Mouse (Mus musculus): Measurements from ENCODE around the gene Nek7. TPM values are rescaled to one million over a fixed set of nuclear protein-coding genes. Genes with fewer than 3 reads are reported as not detected.

The Nek7 gene
- polyA plus RNA-seq, 1 experiment from 2014 or later, result 44.7 TPM

- no peaks in the 10 kb centered on the region for H3K9me3 ChIP-seq (ENCODE audit: control insufficient read depth, low read depth, low read length)
- H3K9ac ChIP-seq (replicated peaks; ENCODE audit: low read depth, low read length), result no peak overlapping the region
- no peak for ATAC-seq (ENCODE audit: insufficient number of reproducible peaks, insufficient read depth, low FRiP score, low read depth)
Observed at GRCm38 (mm10) chr1:138530604-138531003, 89.3 kb downstream of the Nek7 start.

GRCm38 (mm10) chr1:138523962-138524361, 96.0 kb downstream of the Nek7 start:
- ATAC-seq (ENCODE audit: insufficient number of reproducible peaks, insufficient read depth, low FRiP score, low read depth), result no peak
- 85% methylated on average over 6 of the region's 6 CpGs for WGBS
- H3K36me3 ChIP-seq (ENCODE audit: control insufficient read depth, insufficient read depth, low read length), result no peaks in the 10 kb centered on the region
- H3K9ac ChIP-seq (replicated peaks; ENCODE audit: low read depth, low read length), result no peak overlapping the region
- H3K27me3 ChIP-seq (ENCODE audit: control insufficient read depth, insufficient read depth, low read length), result no peaks in the 10 kb centered on the region
- H3K27ac ChIP-seq (ENCODE audit: low read length), result no peak overlapping the region
- no peak overlapping the region for H3K4me2 ChIP-seq (replicated peaks; ENCODE audit: low read depth, low read length)
- no peaks in the 10 kb centered on the region for H3K4me1 ChIP-seq (ENCODE audit: control insufficient read depth, insufficient read depth, low read length)
- no peak overlapping the region for H3K4me3 ChIP-seq (ENCODE audit: low read depth, low read length)
- H3K9me3 ChIP-seq (ENCODE audit: control insufficient read depth, low read depth, low read length), result no peaks in the 10 kb centered on the region

More at GRCm38 (mm10) chr1:138530604-138531003, 89.3 kb downstream of the Nek7 start:
- no peaks in the 10 kb centered on the region for H3K4me1 ChIP-seq (ENCODE audit: control insufficient read depth, insufficient read depth, low read length)
- H3K4me2 ChIP-seq (replicated peaks; ENCODE audit: low read depth, low read length), result no peak overlapping the region
- H3K27ac ChIP-seq (ENCODE audit: low read length), result no peak overlapping the region
- WGBS, result 88% methylated on average over 5 of the region's 5 CpGs
- H3K27me3 ChIP-seq (ENCODE audit: control insufficient read depth, insufficient read depth, low read length), result no peaks in the 10 kb centered on the region
- H3K4me3 ChIP-seq (ENCODE audit: low read depth, low read length), result no peak overlapping the region
- H3K36me3 ChIP-seq (ENCODE audit: control insufficient read depth, insufficient read depth, low read length), result no peaks in the 10 kb centered on the region; the same call in 1 of the 2 replicates

- Histone ChIP-seq H3K27me3 (ENCODE audit: control insufficient read depth, insufficient read depth, low read length) (no peaks in the 10 kb centered on the region), H3K36me3 (ENCODE audit: control insufficient read depth, insufficient read depth, low read length) (no peaks in the 10 kb centered on the region), H3K9ac (replicated peaks; ENCODE audit: low read depth, low read length) (no peak overlapping the region), H3K4me3 (ENCODE audit: low read depth, low read length) (no peak overlapping the region), H3K9me3 (ENCODE audit: control insufficient read depth, low read depth, low read length) (no peaks in the 10 kb centered on the region), H3K27ac (ENCODE audit: low read length) (no peak overlapping the region), H3K4me2 (replicated peaks; ENCODE audit: low read depth, low read length) (no peak overlapping the region), H3K4me1 (ENCODE audit: control insufficient read depth, insufficient read depth, low read length) (no peaks in the 10 kb centered on the region)
- no peak for ATAC-seq (ENCODE audit: insufficient number of reproducible peaks, insufficient read depth, low FRiP score, low read depth)
- 64% methylated on average over 5 of the region's 5 CpGs for WGBS
Observed at GRCm38 (mm10) chr1:138518235-138518634, 101.7 kb downstream of the Nek7 start.

- WGBS, result 48% methylated on average over 6 of the region's 6 CpGs
- Histone ChIP-seq H3K27ac (ENCODE audit: low read length) (no peak overlapping the region), H3K4me1 (ENCODE audit: control insufficient read depth, insufficient read depth, low read length) (no peaks in the 10 kb centered on the region), H3K4me2 (replicated peaks; ENCODE audit: low read depth, low read length) (no peak overlapping the region), H3K27me3 (ENCODE audit: control insufficient read depth, insufficient read depth, low read length) (no peaks in the 10 kb centered on the region), H3K4me3 (ENCODE audit: low read depth, low read length) (no peak overlapping the region), H3K36me3 (ENCODE audit: control insufficient read depth, insufficient read depth, low read length) (no peaks in the 10 kb centered on the region), H3K9ac (replicated peaks; ENCODE audit: low read depth, low read length) (no peak overlapping the region), H3K9me3 (ENCODE audit: control insufficient read depth, low read depth, low read length) (no peaks in the 10 kb centered on the region)
- no peak for ATAC-seq (ENCODE audit: insufficient number of reproducible peaks, insufficient read depth, low FRiP score, low read depth)
Observed at GRCm38 (mm10) chr1:138517360-138518099, 102.4 kb downstream of the Nek7 start.

- no peak for ATAC-seq (ENCODE audit: insufficient number of reproducible peaks, insufficient read depth, low FRiP score, low read depth)
- Histone ChIP-seq H3K27ac (ENCODE audit: low read length) (no peak overlapping the region), H3K4me3 (ENCODE audit: low read depth, low read length) (no peak overlapping the region), H3K4me1 (ENCODE audit: control insufficient read depth, insufficient read depth, low read length) (no peaks in the 10 kb centered on the region), H3K9me3 (ENCODE audit: control insufficient read depth, low read depth, low read length) (no peaks in the 10 kb centered on the region), H3K9ac (replicated peaks; ENCODE audit: low read depth, low read length) (no peak overlapping the region), H3K27me3 (ENCODE audit: control insufficient read depth, insufficient read depth, low read length) (no peaks in the 10 kb centered on the region), H3K4me2 (replicated peaks; ENCODE audit: low read depth, low read length) (no peak overlapping the region), H3K36me3 (ENCODE audit: control insufficient read depth, insufficient read depth, low read length) (no peaks in the 10 kb centered on the region)
- WGBS, result 64% methylated on average over 2 of the region's 2 CpGs
Observed at GRCm38 (mm10) chr1:138516946-138517345, 103.0 kb downstream of the Nek7 start.

GRCm38 (mm10) chr1:138515362-138515761, 104.6 kb downstream of the Nek7 start:
- Histone ChIP-seq H3K4me2 (replicated peaks; ENCODE audit: low read depth, low read length) (no peak overlapping the region), H3K27ac (ENCODE audit: low read length) (no peak overlapping the region), H3K9me3 (ENCODE audit: control insufficient read depth, low read depth, low read length) (no peaks in the 10 kb centered on the region), H3K4me3 (ENCODE audit: low read depth, low read length) (no peak overlapping the region), H3K4me1 (ENCODE audit: control insufficient read depth, insufficient read depth, low read length) (no peaks in the 10 kb centered on the region), H3K36me3 (ENCODE audit: control insufficient read depth, insufficient read depth, low read length) (no peaks in the 10 kb centered on the region), H3K9ac (replicated peaks; ENCODE audit: low read depth, low read length) (no peak overlapping the region), H3K27me3 (ENCODE audit: control insufficient read depth, insufficient read depth, low read length) (no peaks in the 10 kb centered on the region)
- WGBS, result 68% methylated on average over 9 of the region's 9 CpGs
- no peak for ATAC-seq (ENCODE audit: insufficient number of reproducible peaks, insufficient read depth, low FRiP score, low read depth)

- H3K9me3 ChIP-seq (ENCODE audit: control insufficient read depth, low read depth, low read length), result no peaks in the 10 kb centered on the region
- H3K4me1 ChIP-seq (ENCODE audit: control insufficient read depth, insufficient read depth, low read length), result no peaks in the 10 kb centered on the region
- no peaks in the 10 kb centered on the region for H3K36me3 ChIP-seq (ENCODE audit: control insufficient read depth, insufficient read depth, low read length)
- WGBS, result 67% methylated on average over 4 of the region's 4 CpGs
- no peak overlapping the region for H3K4me3 ChIP-seq (ENCODE audit: low read depth, low read length)
- no peak overlapping the region for H3K9ac ChIP-seq (replicated peaks; ENCODE audit: low read depth, low read length)
- no peak overlapping the region for H3K27ac ChIP-seq (ENCODE audit: low read length)
- no peak for ATAC-seq (ENCODE audit: insufficient number of reproducible peaks, insufficient read depth, low FRiP score, low read depth)
- H3K27me3 ChIP-seq (ENCODE audit: control insufficient read depth, insufficient read depth, low read length), result no peaks in the 10 kb centered on the region
- no peak overlapping the region for H3K4me2 ChIP-seq (replicated peaks; ENCODE audit: low read depth, low read length)
Observed at GRCm38 (mm10) chr1:138513982-138514381, 106.0 kb downstream of the Nek7 start.

- Histone ChIP-seq H3K36me3 (ENCODE audit: control insufficient read depth, insufficient read depth, low read length) (no peaks in the 10 kb centered on the region), H3K9me3 (ENCODE audit: control insufficient read depth, low read depth, low read length) (no peaks in the 10 kb centered on the region), H3K4me2 (replicated peaks; ENCODE audit: low read depth, low read length) (no peak overlapping the region), H3K4me3 (ENCODE audit: low read depth, low read length) (no peak overlapping the region), H3K27me3 (ENCODE audit: control insufficient read depth, insufficient read depth, low read length) (no peaks in the 10 kb centered on the region), H3K4me1 (ENCODE audit: control insufficient read depth, insufficient read depth, low read length) (0 out of 2 replicates have a peak, but pooled peaks cover 2% of the 10 kb centered on the region), H3K27ac (ENCODE audit: low read length) (no peak overlapping the region), H3K9ac (replicated peaks; ENCODE audit: low read depth, low read length) (no peak overlapping the region)
- WGBS, result 34% methylated on average over 4 of the region's 4 CpGs
- ATAC-seq (ENCODE audit: insufficient number of reproducible peaks, insufficient read depth, low FRiP score, low read depth), result no peak
Observed at GRCm38 (mm10) chr1:138510566-138510965, 109.4 kb downstream of the Nek7 start.
